Mouse (Mus musculus): ENCODE data around the gene Stk33. TPM values are rescaled to one million over a fixed set of nuclear protein-coding genes. Genes with fewer than 3 reads are reported as not detected.

Gene Stk33
- total and polyA plus RNA-seq, 3 experiments: not detected

GRCm38 (mm10) chr7:109269046-109269445 lies 169.8 kb downstream of the Stk33 start:
- Histone ChIP-seq H3K9me3 (replicated peaks; ENCODE audit: insufficient read depth, low read length) (no peaks in the 10 kb centered on the region), H3K4me3 (ENCODE audit: control insufficient read depth in 1 of 2, insufficient read depth in 1 of 2, low read depth in 2 of 2, low read length in 2 of 2) (no peak overlapping the region), H3K27ac (ENCODE audit: control insufficient read depth, low read depth, low read length) (no peak overlapping the region), H3K79me2 (ENCODE audit: control insufficient read depth, insufficient read depth, low read length, poor library complexity) (no peaks in the 10 kb centered on the region), H3K9ac (ENCODE audit: control insufficient read depth, low read depth, low read length, poor library complexity, severe bottlenecking) (no peak overlapping the region), H3K36me3 (ENCODE audit: control insufficient read depth in 1 of 2, insufficient read depth in 2 of 2, low read length in 2 of 2) (no peaks in the 10 kb centered on the region), H3K4me1 (ENCODE audit: control insufficient read depth in 1 of 2, insufficient read depth in 2 of 2, low read length in 2 of 2) (no peaks in the 10 kb centered on the region), H3K27me3 (ENCODE audit: control insufficient read depth in 1 of 2, insufficient read depth in 2 of 2, low read length in 2 of 2) (no peaks in the 10 kb centered on the region)
- no peak for TF ChIP-seq MYB (IDR thresholded peaks at IDR 0.05; ENCODE audit: low read depth, low read length)
- TF ChIP-seq POLR2AphosphoS2 (IDR thresholded peaks at IDR 0.05; ENCODE audit: low read length): no peak
- no peak for TF ChIP-seq MAZ (IDR thresholded peaks at IDR 0.05; ENCODE audit: low read depth, low read length)
- TF ChIP-seq USF2 (IDR thresholded peaks at IDR 0.05; ENCODE audit: borderline replicate concordance in 1 of 2, insufficient read depth in 1 of 2, low read depth in 1 of 2, low read length in 2 of 2): no peak
- no peak for TF ChIP-seq CTCF (IDR thresholded peaks at IDR 0.05 in 2 of 3, conservative IDR thresholded peaks at IDR 0.05 in 1 of 3; ENCODE audit: control insufficient read depth in 1 of 3, insufficient read depth in 1 of 3, low read depth in 2 of 3, low read length in 3 of 3, poor library complexity in 1 of 3, severe bottlenecking in 1 of 3)
- TF ChIP-seq USF1 (IDR thresholded peaks at IDR 0.05; ENCODE audit: low read depth, low read length): no peak
- no peak for TF ChIP-seq TAL1 (IDR thresholded peaks at IDR 0.05; ENCODE audit: low read length)
- no peak for TF ChIP-seq MAFK (IDR thresholded peaks at IDR 0.05; ENCODE audit: borderline replicate concordance, low read depth, low read length)
- DNase-seq (ENCODE audit: low read depth, low spot score): no peak

DNA sequence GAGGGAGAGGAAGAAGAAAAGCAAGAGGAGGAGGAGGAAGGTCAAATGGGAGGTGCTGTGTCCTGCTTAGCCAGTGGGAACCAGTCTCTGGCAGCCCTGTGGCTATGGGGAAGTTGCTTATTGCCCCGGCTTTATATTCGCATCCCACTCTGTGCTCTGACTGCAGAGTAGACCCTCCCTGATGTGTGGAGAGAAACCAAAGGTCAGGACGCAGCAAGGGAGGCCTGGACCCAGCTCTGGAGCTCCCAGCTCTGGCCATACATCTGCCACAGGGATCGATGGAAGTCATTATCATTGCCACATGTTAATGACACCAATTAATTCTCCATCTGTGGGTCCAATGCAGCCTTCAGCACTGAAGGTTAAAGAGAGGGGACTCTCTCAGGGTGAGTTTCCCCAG lies 171.5 kb downstream of the Stk33 start:
- H3K27ac ChIP-seq (ENCODE audit: control insufficient read depth, low read depth, low read length): no peak overlapping the region
- no peak overlapping the region for H3K4me3 ChIP-seq (ENCODE audit: control insufficient read depth in 1 of 2, insufficient read depth in 1 of 2, low read depth in 2 of 2, low read length in 2 of 2)
- no peaks in the 10 kb centered on the region for H3K79me2 ChIP-seq (ENCODE audit: control insufficient read depth, insufficient read depth, low read length, poor library complexity)
- DNase-seq (ENCODE audit: low read depth, low spot score): no peak
- H3K9me3 ChIP-seq (replicated peaks; ENCODE audit: insufficient read depth, low read length): no peaks in the 10 kb centered on the region
- no peak for TF ChIP-seq NRF1 (IDR thresholded peaks at IDR 0.05; ENCODE audit: insufficient read depth, low read depth, low read length, poor library complexity, severe bottlenecking)
- no peak for TF ChIP-seq BHLHE40 (IDR thresholded peaks at IDR 0.05; ENCODE audit: borderline replicate concordance, low read depth, low read length)
- no peak for TF ChIP-seq ZMIZ1 (IDR thresholded peaks at IDR 0.05; ENCODE audit: low read depth, low read length)
- no peak overlapping the region for H3K9ac ChIP-seq (ENCODE audit: control insufficient read depth, low read depth, low read length, poor library complexity, severe bottlenecking)
- H3K4me1 ChIP-seq (ENCODE audit: control insufficient read depth in 1 of 2, insufficient read depth in 2 of 2, low read length in 2 of 2): no peaks in the 10 kb centered on the region
- H3K36me3 ChIP-seq (ENCODE audit: control insufficient read depth in 1 of 2, insufficient read depth in 2 of 2, low read length in 2 of 2): no peaks in the 10 kb centered on the region
- no peaks in the 10 kb centered on the region for H3K27me3 ChIP-seq (ENCODE audit: control insufficient read depth in 1 of 2, insufficient read depth in 2 of 2, low read length in 2 of 2)

DNA sequence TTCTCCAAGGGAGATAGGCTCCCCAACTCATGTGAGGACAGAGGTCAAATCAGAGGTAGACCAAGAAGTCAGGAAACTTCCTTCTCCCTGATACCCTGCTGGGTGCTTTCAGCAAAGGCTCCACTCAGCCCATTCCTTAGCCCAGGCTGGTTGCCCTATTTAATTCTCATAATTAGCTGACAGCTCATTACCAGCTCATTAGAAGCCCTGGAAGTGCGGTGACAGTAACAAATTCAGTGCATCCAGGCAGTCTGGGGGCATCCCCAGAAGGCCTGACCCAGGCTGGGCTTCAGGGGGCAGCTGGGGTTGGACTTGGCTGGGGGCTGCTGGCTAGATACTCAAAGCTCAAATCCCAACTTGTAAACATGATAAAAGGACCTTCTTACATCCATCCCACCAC lies 172.7 kb downstream of the Stk33 start:
- Histone ChIP-seq H3K27ac (ENCODE audit: control insufficient read depth, low read depth, low read length) (no peak overlapping the region), H3K27me3 (ENCODE audit: control insufficient read depth in 1 of 2, insufficient read depth in 2 of 2, low read length in 2 of 2) (no peaks in the 10 kb centered on the region), H3K4me1 (ENCODE audit: control insufficient read depth in 1 of 2, insufficient read depth in 2 of 2, low read length in 2 of 2) (no peaks in the 10 kb centered on the region), H3K4me3 (ENCODE audit: control insufficient read depth in 1 of 2, insufficient read depth in 1 of 2, low read depth in 2 of 2, low read length in 2 of 2) (no peak overlapping the region), H3K9ac (ENCODE audit: control insufficient read depth, low read depth, low read length, poor library complexity, severe bottlenecking) (no peak overlapping the region), H3K9me3 (replicated peaks; ENCODE audit: insufficient read depth, low read length) (no peaks in the 10 kb centered on the region), H3K36me3 (ENCODE audit: control insufficient read depth in 1 of 2, insufficient read depth in 2 of 2, low read length in 2 of 2) (no peaks in the 10 kb centered on the region), H3K79me2 (ENCODE audit: control insufficient read depth, insufficient read depth, low read length, poor library complexity) (no peaks in the 10 kb centered on the region)
- no peak for TF ChIP-seq JUND (IDR thresholded peaks at IDR 0.05; ENCODE audit: low read depth, low read length)
- TF ChIP-seq NRF1 (IDR thresholded peaks at IDR 0.05; ENCODE audit: insufficient read depth, low read depth, low read length, poor library complexity, severe bottlenecking): no peak
- DNase-seq (ENCODE audit: low read depth, low spot score): no peak

Data from MEL (cell line).